Mouse (Mus musculus): ENCODE data around the gene Taar9.
"Not testable (repeated sequence)": the region's sequence is repeated elsewhere in the genome, so short reads cannot be mapped to it uniquely, and the experiment has no call there.

Gene Taar9

DNA sequence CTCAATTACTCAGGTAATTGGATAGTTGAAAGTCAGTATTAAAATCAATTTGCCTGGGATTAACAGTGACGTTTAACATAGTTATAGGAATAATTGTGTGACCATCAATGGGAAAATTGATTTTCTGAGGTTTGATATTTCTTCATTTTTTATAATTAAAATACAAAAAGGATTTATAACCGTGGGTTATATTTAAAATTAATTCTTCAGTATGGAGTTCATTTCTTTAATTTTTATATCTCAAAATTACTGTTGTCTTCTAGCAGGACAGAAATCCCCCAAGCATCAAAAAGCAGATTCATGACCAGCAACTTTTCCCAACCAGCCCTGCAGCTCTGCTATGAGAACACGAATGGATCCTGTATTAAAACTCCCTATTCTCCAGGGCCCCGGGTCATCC is 33.1 kb downstream of the Taar9 start, which contains the start of gene Taar8a:
Gene Taar8a (plus strand): TSS at position 301 of the 400 bp plus-strand sequence.
- DNase-seq (ENCODE audit: low read depth, low spot score): not testable (repeated sequence)

DNA sequence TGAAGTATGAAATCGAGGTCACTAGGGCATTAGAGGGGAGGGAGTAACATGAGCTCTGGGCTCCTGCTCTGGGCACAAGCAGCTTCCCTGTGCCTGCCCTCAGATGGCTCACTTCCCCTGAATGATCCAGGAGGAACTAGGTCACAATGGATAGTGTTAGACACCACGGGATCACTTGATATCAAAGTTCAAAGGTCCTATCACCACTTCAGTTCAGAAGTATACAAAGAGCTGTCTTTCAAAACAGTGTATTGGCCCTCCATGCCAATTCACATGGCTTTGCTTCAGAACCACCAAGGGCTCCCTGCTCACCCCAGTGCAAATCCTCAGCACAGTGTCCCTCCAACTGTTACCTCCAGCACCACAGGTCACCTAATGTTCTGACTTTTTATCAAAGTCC is 34.6 kb downstream of the Taar9 start:
- DNase-seq (ENCODE audit: low read depth, low spot score): not testable (repeated sequence)

GRCm38 (mm10) chr10:24058986-24059385 is 50.3 kb downstream of the Taar9 start:
- DNase-seq (ENCODE audit: low read depth, low spot score): no peak

All from retina, adult 2 months (tissue).